Mouse (Mus musculus) ES-E14 (cell line): Measurements from ENCODE around the gene Hoxa5.

Source experiments
- CHD2 ChIP-seq: IDR thresholded peaks from 2 replicates; pipeline ENCODE4 v1.6.1; 2014; ENCODE audit warnings: mild to moderate bottlenecking, low read depth, low read length, inconsistent platforms
- HCFC1 ChIP-seq: IDR thresholded peaks from 2 replicates; pipeline ENCODE4 v1.6.1; 2012; ENCODE audit warnings: low read length, inconsistent platforms, borderline replicate concordance; ENCODE audit not compliant: insufficient read depth
- MAFK ChIP-seq: IDR thresholded peaks from 2 replicates; pipeline ENCODE4 v1.6.1; 2014; ENCODE audit warnings: mild to moderate bottlenecking, low read depth, low read length, inconsistent platforms; ENCODE audit not compliant: insufficient read depth
- ZC3H11A ChIP-seq: IDR thresholded peaks from 2 replicates; pipeline ENCODE4 v1.6.1; 2012; ENCODE audit warnings: low read depth, mild to moderate bottlenecking, inconsistent platforms, low read length, borderline replicate concordance
- ZNF384 ChIP-seq: IDR thresholded peaks from 2 replicates; pipeline ENCODE4 v1.6.1; 2012; ENCODE audit warnings: low read depth, low read length, inconsistent platforms

GRCm38 (mm10) chr6:52189172-52189591 lies 15.2 kb downstream of the Hoxa5 start:
- no peak for TF ChIP-seq ZC3H11A
- no peak for TF ChIP-seq HCFC1
- TF ChIP-seq CHD2, result no peak
- TF ChIP-seq ZNF384, result no peak
- TF ChIP-seq MAFK, result no peak
